Mouse (Mus musculus) liver, embryonic 14.5 days (tissue): ENCODE results near the gene Sox9.

Experiments
- CTCF ChIP-seq: IDR thresholded peaks from 2 replicates; pipeline ENCODE4 v1.5.1; 2016; ENCODE audit warnings: antibody characterized with exemption, low read depth, control low read depth
- EP300 ChIP-seq: IDR thresholded peaks from 2 replicates; pipeline ENCODE4 v1.6.1; 2016; ENCODE audit warnings: antibody characterized with exemption, low read depth

DNA sequence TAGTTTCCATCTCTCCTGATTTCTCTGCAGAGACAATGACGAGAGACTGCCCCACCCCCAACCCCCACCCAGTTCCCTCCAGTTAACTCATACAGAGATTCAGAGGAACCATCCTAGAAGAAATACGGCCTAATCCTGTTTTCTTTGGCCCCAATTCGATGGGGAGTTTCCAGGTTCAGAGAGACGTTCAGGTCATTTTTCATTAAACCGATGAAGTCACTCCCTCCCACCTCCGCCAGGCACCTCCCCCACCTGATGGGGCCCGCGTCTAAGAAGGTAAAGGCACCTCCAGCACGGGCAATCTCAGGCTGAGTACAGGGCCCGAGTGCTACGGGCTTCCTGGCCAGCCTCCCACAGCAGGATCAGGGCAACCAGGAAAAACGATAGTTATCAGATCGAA is 6.3 kb downstream of the Sox9 start:
- TF ChIP-seq CTCF (no peak), EP300 (no peak)
